Mouse (Mus musculus): ENCODE results near the gene Mup22. TPM values are rescaled to one million over a fixed set of nuclear protein-coding genes. Genes with fewer than 3 reads are reported as not detected.
"Not testable (repeated sequence)": the region's sequence is repeated elsewhere in the genome, so short reads cannot be mapped to it uniquely, and the experiment has no call there.

The Mup22 gene
- not detected in 2 replicates for polyA plus RNA-seq (2015; fragmentation: Nextera tagmentation; extraction: Ambion mirVana)

GRCm38 (mm10) chr4:60821363-60821762 is at the start of gene Mup22:
TSS of gene Mup22 (minus strand) at chr4:60821463.
- not testable (repeated sequence) for H3K27ac ChIP-seq (replicated peaks); H3K27me3 ChIP-seq; H3K4me1 ChIP-seq (replicated peaks); ATAC-seq (ENCODE audit: insufficient read depth); H3K9ac ChIP-seq; H3K9me3 ChIP-seq (replicated peaks); H3K4me2 ChIP-seq; H3K4me3 ChIP-seq (replicated peaks); H3K36me3 ChIP-seq (replicated peaks)
- 49% methylated on average over 4 of the region's 4 CpGs for WGBS (ENCODE audit: insufficient replicate concordance)

- H3K4me3 ChIP-seq (replicated peaks); H3K9me3 ChIP-seq (replicated peaks); H3K4me1 ChIP-seq (replicated peaks); H3K9ac ChIP-seq; H3K36me3 ChIP-seq (replicated peaks); H3K4me2 ChIP-seq; H3K27ac ChIP-seq (replicated peaks); ATAC-seq (ENCODE audit: insufficient read depth); H3K27me3 ChIP-seq: not testable (repeated sequence)
Observed at GRCm38 (mm10) chr4:60840889-60841288, 19.6 kb upstream of the Mup22 start.

Other genes with a start within 250 kb of the Mup22 start
- not detected in 2 replicates for gene Mup10, start 239.3 kb downstream of the Mup22 start, polyA plus RNA-seq (2015; fragmentation: Nextera tagmentation; extraction: Ambion mirVana)
- not detected in 2 replicates for gene Mup11, start 159.1 kb downstream of the Mup22 start, polyA plus RNA-seq (2015; fragmentation: Nextera tagmentation; extraction: Ambion mirVana)
- gene Mup12, start 80.1 kb downstream of the Mup22 start, polyA plus RNA-seq (2015; fragmentation: Nextera tagmentation; extraction: Ambion mirVana): not detected in 2 replicates

Data from liver, embryonic 15.5 days (tissue).